Mouse (Mus musculus) midbrain, embryonic 15.5 days (tissue): ENCODE results near the gene 2610528J11Rik. TPM values are rescaled to one million over a fixed set of nuclear protein-coding genes. Genes with fewer than 3 reads are reported as not detected.

Source experiments
- ATAC-seq: fragments of 200-750 bp; cut with Nextera tagmentation; replicated peaks from 2 replicates; pipeline ENCODE4 v1.8.0; 2017; ENCODE audit warnings: moderate TSS enrichment
- H3K27ac ChIP-seq: fragments of 300-500 bp; sonication (generic); 2 replicates; pipeline ENCODE4 v1.5.1; 2015; ENCODE audit warnings: mild to moderate bottlenecking, inconsistent platforms
- H3K27me3 ChIP-seq: fragments of 300-500 bp; sonication (generic); replicated peaks from 2 replicates; pipeline ENCODE4 v1.6.1; 2015; ENCODE audit warnings: inconsistent platforms
- H3K36me3 ChIP-seq: fragments of 300-500 bp; sonication (generic); replicated peaks from 2 replicates; pipeline ENCODE4 v1.6.1; 2015; ENCODE audit warnings: inconsistent platforms
- H3K4me1 ChIP-seq: fragments of 300-500 bp; sonication (generic); 2 replicates; pipeline ENCODE4 v1.6.1; 2015; ENCODE audit warnings: inconsistent platforms
- H3K4me2 ChIP-seq: fragments of 300-500 bp; sonication (generic); 2 replicates; pipeline ENCODE4 v1.6.1; 2015; ENCODE audit warnings: inconsistent platforms, mild to moderate bottlenecking, moderate library complexity
- H3K4me3 ChIP-seq: fragments of 300-500 bp; sonication (generic); 2 replicates; pipeline ENCODE4 v1.5.1; 2015; ENCODE audit warnings: mild to moderate bottlenecking, inconsistent platforms
- H3K9ac ChIP-seq: fragments of 300-500 bp; sonication (generic); 2 replicates; pipeline ENCODE4 v1.6.1; 2015; ENCODE audit warnings: mild to moderate bottlenecking, inconsistent platforms
- H3K9me3 ChIP-seq: fragments of 300-500 bp; sonication (generic); 2 replicates; pipeline ENCODE4 v1.6.1; 2016; ENCODE audit warnings: inconsistent platforms
- WGBS: fragments of 180-500 bp; shearing (Covaris S2); methylation state at CpG from one replicate; pipeline ENCODE4 v1.1.7; 2015; ENCODE audit warnings: mixed read lengths; 5-methylcytosine and 5-hydroxymethylcytosine counted together
- polyA plus RNA-seq: library from polyadenylated mRNA; unstranded; fragments of >200 nt; fragmentation: Nextera tagmentation; extraction: Ambion mirVana; gene quantifications from 2 replicates; pipeline ENCODE4 v1.2.1, GENCODE M21; 2015

Gene 2610528J11Rik
- polyA plus RNA-seq, 1 experiment from 2014 or later: not detected

DNA sequence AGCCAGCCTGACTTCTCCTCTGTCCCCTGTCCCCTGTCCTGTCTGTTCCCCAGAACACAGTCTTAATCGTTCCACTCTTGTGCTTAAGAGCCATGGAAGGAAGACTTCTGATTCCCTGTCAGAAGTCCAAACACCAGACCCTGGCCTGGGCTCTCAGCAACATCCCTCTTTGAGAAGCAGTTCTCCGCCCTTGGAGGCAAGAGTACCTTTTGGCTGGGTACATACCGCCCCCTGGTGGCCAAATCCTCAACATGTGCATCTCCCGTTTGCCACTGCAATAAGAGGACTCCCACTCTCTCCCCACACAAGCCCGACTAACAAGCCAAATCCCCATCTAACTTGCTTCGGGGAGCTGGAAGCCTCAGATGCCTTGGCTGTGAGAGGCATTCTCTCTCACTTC is 49.3 kb downstream of the 2610528J11Rik start:
- 3% methylated on average over 6 of the region's 6 CpGs for WGBS
- Histone ChIP-seq H3K4me1 (no peaks in the 10 kb centered on the region), H3K4me2 (no peak overlapping the region), H3K27ac (no peak overlapping the region), H3K9ac (no peak overlapping the region), H3K36me3 (no peaks in the 10 kb centered on the region), H3K4me3 (no peak overlapping the region), H3K9me3 (no peaks in the 10 kb centered on the region), H3K27me3 (no peaks in the 10 kb centered on the region)
- ATAC-seq: peak; percentile 73

DNA sequence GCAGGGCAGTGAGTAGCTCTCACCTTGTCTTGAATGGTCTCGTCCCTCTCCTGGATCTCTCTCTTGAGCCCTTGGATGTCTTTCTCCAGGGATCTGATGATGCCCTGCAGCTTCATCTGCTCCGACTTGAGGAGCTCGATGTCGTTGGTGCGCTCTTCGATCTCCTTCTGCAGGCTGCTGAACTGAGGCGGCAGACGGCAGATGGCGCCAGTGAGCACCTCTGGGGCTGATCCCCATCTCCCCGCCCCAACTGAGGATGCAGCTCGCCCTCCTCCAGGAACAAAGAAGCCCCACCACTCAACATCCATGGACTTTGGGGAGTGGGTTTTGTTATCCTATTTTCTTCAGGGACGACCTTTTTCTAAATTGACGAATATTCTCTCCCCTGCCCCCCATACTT is 52.5 kb downstream of the 2610528J11Rik start:
- Histone ChIP-seq H3K9ac (no peak overlapping the region), H3K4me3 (no peak overlapping the region), H3K27me3 (no peaks in the 10 kb centered on the region), H3K27ac (no peak overlapping the region), H3K36me3 (no peaks in the 10 kb centered on the region), H3K4me2 (no peak overlapping the region), H3K4me1 (no peaks in the 10 kb centered on the region), H3K9me3 (no peaks in the 10 kb centered on the region)
- no peak for ATAC-seq
- 47% methylated on average over 13 of the region's 13 CpGs for WGBS

Other genes with a start within 250 kb of the 2610528J11Rik start
- gene Ptprf, start 235.6 kb upstream of the 2610528J11Rik start, polyA plus RNA-seq: 93.9 and 94.2 TPM in 2 replicates
- gene Szt2, start 117.7 kb upstream of the 2610528J11Rik start, polyA plus RNA-seq: 11.1 and 11.5 TPM in 2 replicates
- gene Med8, start 117.7 kb upstream of the 2610528J11Rik start, polyA plus RNA-seq: 96.5 and 96.7 TPM in 2 replicates
- gene Elovl1, start 98.9 kb upstream of the 2610528J11Rik start, polyA plus RNA-seq: 30.7 and 31.4 TPM in 2 replicates
- gene Cdc20, start 89.6 kb upstream of the 2610528J11Rik start, polyA plus RNA-seq: 35.5 and 48.3 TPM in 2 replicates
- gene Mpl, start 69.5 kb upstream of the 2610528J11Rik start, polyA plus RNA-seq: 0.13 and 0.14 TPM in 2 replicates
- 16.8 and 17.1 TPM in 2 replicates for gene Tie1, start 36.9 kb upstream of the 2610528J11Rik start, polyA plus RNA-seq
- gene Tmem125, start 17.0 kb downstream of the 2610528J11Rik start, polyA plus RNA-seq: 0.20 and 0.32 TPM in 2 replicates
- gene Cfap57, start 93.8 kb downstream of the 2610528J11Rik start, polyA plus RNA-seq: 2.1 and 2.3 TPM in 2 replicates
- 88.3 and 91.6 TPM in 2 replicates for gene Ebna1bp2, start 93.8 kb downstream of the 2610528J11Rik start, polyA plus RNA-seq
- not detected in 2 replicates for gene Olfr62, start 132.0 kb downstream of the 2610528J11Rik start, polyA plus RNA-seq
- gene Olfr1342, start 165.8 kb downstream of the 2610528J11Rik start, polyA plus RNA-seq: not detected in 2 replicates
- gene Olfr1341, start 176.5 kb downstream of the 2610528J11Rik start, polyA plus RNA-seq: not detected in 2 replicates
- gene Olfr1340, start 193.1 kb downstream of the 2610528J11Rik start, polyA plus RNA-seq: not detected in 2 replicates
- gene Olfr1339, start 205.2 kb downstream of the 2610528J11Rik start, polyA plus RNA-seq: not detected in 2 replicates
- gene Olfr1338, start 231.7 kb downstream of the 2610528J11Rik start, polyA plus RNA-seq: not detected in 2 replicates